Mouse (Mus musculus): ENCODE measurements around the gene Ctf2. TPM values are rescaled to one million over a fixed set of nuclear protein-coding genes. Genes with fewer than 3 reads are reported as not detected.

Ctf2 gene
- polyA plus RNA-seq, 1 experiment from 2014 or later: 0.10 TPM

DNA sequence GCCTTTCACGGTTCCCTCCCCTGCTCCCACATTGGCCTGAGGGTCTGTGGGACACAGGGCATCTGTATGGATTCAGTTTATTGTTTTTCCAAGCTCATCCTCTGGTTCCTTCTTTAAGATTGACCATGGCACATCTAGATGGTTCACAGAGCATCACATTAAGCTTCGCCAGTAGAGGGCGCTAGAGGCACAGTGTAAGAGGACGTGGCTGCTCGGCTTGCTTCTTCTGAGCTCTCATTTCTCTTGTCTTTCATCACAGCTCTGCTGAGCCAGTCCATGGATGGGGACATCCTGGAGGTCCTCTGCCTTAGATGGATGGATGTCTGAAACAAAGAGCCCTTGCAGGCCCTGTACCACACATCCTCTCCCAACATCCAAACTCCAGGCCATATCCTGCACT is 57.0 kb downstream of the Ctf2 start:
- no peaks in the 10 kb centered on the region for H3K4me1 ChIP-seq (ENCODE audit: control insufficient read depth, insufficient read depth, low read length)
- H3K36me3 ChIP-seq (ENCODE audit: control insufficient read depth, insufficient read depth, low read length): no peaks in the 10 kb centered on the region; the same call in 1 of the 2 replicates
- H3K9me3 ChIP-seq (replicated peaks; ENCODE audit: control insufficient read depth, low read length, poor library complexity, severe bottlenecking): no peaks in the 10 kb centered on the region
- H3K9ac ChIP-seq (ENCODE audit: low read depth, low read length): 0 out of 2 replicates have a peak overlapping the region, but pooled peaks have one; percentile 26
- 1% methylated on average over 5 of the region's 5 CpGs for WGBS
- no peak overlapping the region for H3K4me2 ChIP-seq (ENCODE audit: low read length)
- ATAC-seq: peak; percentile 75; the same call in 1 of the 2 replicates
- peak overlapping the region; percentile 54 for H3K27ac ChIP-seq (ENCODE audit: low read length)
- no peaks in the 10 kb centered on the region for H3K27me3 ChIP-seq (ENCODE audit: control insufficient read depth, insufficient read depth, low read depth, low read length)
- H3K4me3 ChIP-seq (ENCODE audit: low read depth, low read length): no peak overlapping the region

DNA sequence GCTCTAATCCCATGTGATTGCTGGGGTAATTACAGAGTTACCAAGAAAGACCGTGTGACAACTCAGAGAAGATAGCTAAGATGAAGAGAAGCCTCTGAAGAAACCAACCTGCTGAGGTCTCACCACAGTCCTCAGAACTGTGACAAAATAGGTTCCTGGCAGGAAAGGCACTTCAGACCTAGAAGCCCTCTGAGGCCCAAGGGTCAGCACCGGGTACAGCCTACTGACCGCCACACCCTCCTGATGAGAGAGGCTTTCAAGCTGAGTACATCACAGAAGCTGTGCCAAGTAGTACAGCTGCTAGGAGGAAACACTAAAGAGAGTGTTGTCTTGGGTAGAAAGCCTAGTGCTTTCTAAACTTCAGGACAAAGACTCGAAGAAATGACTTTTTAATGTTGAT is 59.2 kb downstream of the Ctf2 start:
- Histone ChIP-seq H3K9me3 (replicated peaks; ENCODE audit: control insufficient read depth, low read length, poor library complexity, severe bottlenecking) (no peaks in the 10 kb centered on the region), H3K27ac (ENCODE audit: low read length) (no peak overlapping the region), H3K27me3 (ENCODE audit: control insufficient read depth, insufficient read depth, low read depth, low read length) (no peaks in the 10 kb centered on the region), H3K4me3 (ENCODE audit: low read depth, low read length) (no peak overlapping the region), H3K9ac (ENCODE audit: low read depth, low read length) (no peak overlapping the region), H3K4me2 (ENCODE audit: low read length) (no peak overlapping the region), H3K36me3 (ENCODE audit: control insufficient read depth, insufficient read depth, low read length) (no peaks in the 10 kb centered on the region; the same call in 1 of the 2 replicates), H3K4me1 (ENCODE audit: control insufficient read depth, insufficient read depth, low read length) (no peaks in the 10 kb centered on the region)
- no peak for ATAC-seq
- 76% methylated on average over 4 of the region's 4 CpGs for WGBS

DNA sequence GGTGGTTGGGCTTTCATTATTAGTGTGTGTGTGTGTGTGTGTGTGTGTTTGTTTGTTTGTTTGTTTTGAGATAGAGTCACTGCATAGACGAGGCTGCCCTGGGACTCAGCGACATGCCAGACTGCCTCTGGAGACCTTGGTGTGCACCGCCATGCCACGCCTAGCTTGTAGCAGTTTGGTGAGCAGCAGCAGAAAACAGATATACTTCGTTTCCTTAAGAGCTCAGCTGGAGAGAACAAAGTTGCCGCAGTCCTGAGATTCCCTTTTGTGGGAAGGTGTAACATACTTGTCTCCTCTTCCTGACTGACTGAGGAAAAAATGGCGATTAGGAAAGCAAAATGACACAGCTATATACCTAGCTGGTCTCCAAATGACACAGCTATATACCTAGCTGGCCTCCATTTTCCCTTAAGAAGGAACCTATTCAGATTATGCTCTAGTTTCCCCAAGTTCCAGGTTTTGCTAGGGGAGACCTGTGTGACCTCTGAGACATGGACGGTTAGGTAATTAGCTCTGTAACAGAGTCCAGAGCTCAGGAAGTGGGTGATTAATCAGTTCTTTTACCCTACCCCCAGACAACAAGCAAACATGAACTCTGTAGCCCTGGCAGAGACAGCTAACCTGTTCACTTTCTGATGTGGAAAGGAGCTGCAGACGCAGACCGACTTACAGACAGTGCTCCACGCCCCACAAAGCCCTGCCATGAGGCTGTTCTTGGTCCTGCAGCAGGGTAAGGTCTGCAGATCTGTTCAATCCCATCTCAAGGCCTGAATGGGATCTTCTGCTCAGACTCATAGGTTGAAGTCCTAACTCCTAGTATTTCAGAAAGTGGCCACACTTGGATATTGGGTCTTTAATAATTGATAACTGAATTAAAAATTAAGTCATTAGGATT is 59.8 kb downstream of the Ctf2 start:
- no peaks in the 10 kb centered on the region for H3K9me3 ChIP-seq (replicated peaks; ENCODE audit: control insufficient read depth, low read length, poor library complexity, severe bottlenecking)
- H3K4me3 ChIP-seq (ENCODE audit: low read depth, low read length): no peak overlapping the region
- H3K4me1 ChIP-seq (ENCODE audit: control insufficient read depth, insufficient read depth, low read length): no peaks in the 10 kb centered on the region
- no peaks in the 10 kb centered on the region for H3K27me3 ChIP-seq (ENCODE audit: control insufficient read depth, insufficient read depth, low read depth, low read length)
- H3K36me3 ChIP-seq (ENCODE audit: control insufficient read depth, insufficient read depth, low read length): no peaks in the 10 kb centered on the region; the same call in 1 of the 2 replicates
- WGBS: 88% methylated on average over 11 of the region's 11 CpGs
- no peak overlapping the region for H3K27ac ChIP-seq (ENCODE audit: low read length)
- ATAC-seq: no peak
- no peak overlapping the region for H3K4me2 ChIP-seq (ENCODE audit: low read length)
- H3K9ac ChIP-seq (ENCODE audit: low read depth, low read length): no peak overlapping the region

MicroRNAs within 50 kb of the gene (microRNA counts, 519-probe panel; counts per million panel counts)
- 2,095 counts per million, percentile 55 among the panel's probes with 10 or more counts for microRNA mmu-miR-762

Small RNA genes within 50 kb of the gene (microRNA-seq; reads per million reads assigned to microRNA genes)
- not detected for gene Mir762

Other genes with a start within 250 kb of the Ctf2 start
- gene Srcap, start 220.2 kb downstream of the Ctf2 start, polyA plus RNA-seq (2015; fragmentation: Nextera tagmentation; extraction: Ambion mirVana): 38.4 and 49.5 TPM in 2 replicates
- gene Gm42715, start 212.6 kb downstream of the Ctf2 start, polyA plus RNA-seq (2015; fragmentation: Nextera tagmentation; extraction: Ambion mirVana): 14.1 and 15.7 TPM in 2 replicates
- 8.5 and 9.4 TPM in 2 replicates for gene Tmem265, start 170.8 kb downstream of the Ctf2 start, polyA plus RNA-seq (2015; fragmentation: Nextera tagmentation; extraction: Ambion mirVana)
- 59.4 and 62.5 TPM in 2 replicates for gene Phkg2, start 158.8 kb downstream of the Ctf2 start, polyA plus RNA-seq (2015; fragmentation: Nextera tagmentation; extraction: Ambion mirVana)
- gene Ccdc189, start 143.6 kb downstream of the Ctf2 start, polyA plus RNA-seq (2015; fragmentation: Nextera tagmentation; extraction: Ambion mirVana): 10.2 and 11.9 TPM in 2 replicates
- gene Rnf40, start 143.4 kb downstream of the Ctf2 start, polyA plus RNA-seq (2015; fragmentation: Nextera tagmentation; extraction: Ambion mirVana): 50.3 and 56.7 TPM in 2 replicates
- gene Zfp629, start 116.4 kb downstream of the Ctf2 start, polyA plus RNA-seq (2015; fragmentation: Nextera tagmentation; extraction: Ambion mirVana): 18.3 and 22.4 TPM in 2 replicates
- gene Bcl7c, start 23.2 kb downstream of the Ctf2 start, polyA plus RNA-seq (2015; fragmentation: Nextera tagmentation; extraction: Ambion mirVana): 41.7 and 43.2 TPM in 2 replicates
- 3.2 and 3.3 TPM in 2 replicates for gene Ctf1, start 19.4 kb downstream of the Ctf2 start, polyA plus RNA-seq (2015; fragmentation: Nextera tagmentation; extraction: Ambion mirVana)
- 7.4 and 8.0 TPM in 2 replicates for gene Fbxl19, start 12.4 kb upstream of the Ctf2 start, polyA plus RNA-seq (2015; fragmentation: Nextera tagmentation; extraction: Ambion mirVana)
- 8.8 TPM in 2 replicates for gene Orai3, start 37.6 kb upstream of the Ctf2 start, polyA plus RNA-seq (2015; fragmentation: Nextera tagmentation; extraction: Ambion mirVana)
- 12.8 and 18.0 TPM in 2 replicates for gene Setd1a, start 44.5 kb upstream of the Ctf2 start, polyA plus RNA-seq (2015; fragmentation: Nextera tagmentation; extraction: Ambion mirVana)
- not detected in 2 replicates for gene Gm49388, start 53.4 kb upstream of the Ctf2 start, polyA plus RNA-seq (2015; fragmentation: Nextera tagmentation; extraction: Ambion mirVana)
- gene Hsd3b7, start 68.4 kb upstream of the Ctf2 start, polyA plus RNA-seq (2015; fragmentation: Nextera tagmentation; extraction: Ambion mirVana): 8.4 and 10.3 TPM in 2 replicates
- gene Stx4a, start 92.1 kb upstream of the Ctf2 start, polyA plus RNA-seq (2015; fragmentation: Nextera tagmentation; extraction: Ambion mirVana): 18.3 and 19.7 TPM in 2 replicates
- gene Stx1b, start 92.4 kb upstream of the Ctf2 start, polyA plus RNA-seq (2015; fragmentation: Nextera tagmentation; extraction: Ambion mirVana): 66.5 and 82.2 TPM in 2 replicates
- gene Zfp646, start 144.1 kb upstream of the Ctf2 start, polyA plus RNA-seq (2015; fragmentation: Nextera tagmentation; extraction: Ambion mirVana): 8.3 and 10.6 TPM in 2 replicates
- 37.8 and 38.8 TPM in 2 replicates for gene Zfp668, start 144.7 kb upstream of the Ctf2 start, polyA plus RNA-seq (2015; fragmentation: Nextera tagmentation; extraction: Ambion mirVana)
- gene Prss53, start 158.8 kb upstream of the Ctf2 start, polyA plus RNA-seq (2015; fragmentation: Nextera tagmentation; extraction: Ambion mirVana): 1.1 and 1.2 TPM in 2 replicates
- gene Gm21974, start 163.3 kb upstream of the Ctf2 start, polyA plus RNA-seq (2015; fragmentation: Nextera tagmentation; extraction: Ambion mirVana): not detected in 2 replicates
- gene Vkorc1, start 163.5 kb upstream of the Ctf2 start, polyA plus RNA-seq (2015; fragmentation: Nextera tagmentation; extraction: Ambion mirVana): 55.1 and 59.5 TPM in 2 replicates
- gene Bckdk, start 171.9 kb upstream of the Ctf2 start, polyA plus RNA-seq (2015; fragmentation: Nextera tagmentation; extraction: Ambion mirVana): 61.3 and 67.1 TPM in 2 replicates
- 46.9 and 48.3 TPM in 2 replicates for gene Kat8, start 180.3 kb upstream of the Ctf2 start, polyA plus RNA-seq (2015; fragmentation: Nextera tagmentation; extraction: Ambion mirVana)
- 0.20 and 0.27 TPM in 2 replicates for gene Prss8, start 197.9 kb upstream of the Ctf2 start, polyA plus RNA-seq (2015; fragmentation: Nextera tagmentation; extraction: Ambion mirVana)
- gene Prss36, start 214.6 kb upstream of the Ctf2 start, polyA plus RNA-seq (2015; fragmentation: Nextera tagmentation; extraction: Ambion mirVana): 12.2 and 13.4 TPM in 2 replicates
- gene Fus, start 235.3 kb upstream of the Ctf2 start, polyA plus RNA-seq (2015; fragmentation: Nextera tagmentation; extraction: Ambion mirVana): 283 and 325 TPM in 2 replicates

All from midbrain, embryonic 16.5 days (tissue).